In the genomic region with DNA sequence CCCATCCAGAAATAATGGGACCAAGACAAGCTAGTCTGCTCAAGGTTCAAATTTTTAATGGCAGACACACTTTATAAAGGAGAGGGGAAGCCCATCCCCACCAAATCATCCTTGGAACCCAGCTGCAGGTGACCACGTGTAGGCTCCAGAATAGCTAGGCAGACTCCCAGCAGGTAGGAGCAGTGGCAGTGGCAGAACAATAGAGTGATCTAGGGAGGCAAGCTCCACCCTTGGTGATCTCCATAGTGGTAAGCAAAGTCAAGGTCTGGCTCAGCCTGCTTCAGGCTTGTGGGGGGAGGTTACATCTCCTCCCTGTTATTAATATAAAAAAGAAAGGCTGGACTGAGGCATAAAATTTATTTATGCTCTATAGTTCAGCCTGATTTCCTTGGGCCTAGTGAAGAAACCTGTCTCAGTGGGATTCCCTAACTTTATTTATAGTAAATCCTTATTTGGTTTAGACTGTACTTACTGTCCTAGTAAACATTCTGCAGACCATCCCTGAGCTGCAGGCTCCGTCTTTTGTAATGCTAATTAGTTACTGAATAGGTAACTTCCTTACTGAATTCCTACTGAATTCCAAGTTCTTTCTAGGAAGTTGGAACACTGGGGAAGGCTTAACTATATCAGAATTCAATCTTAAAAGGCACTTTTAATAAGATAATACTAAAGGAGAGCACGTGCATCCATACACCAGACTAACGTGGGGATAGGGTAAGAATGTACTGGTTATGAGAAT, we compare ENCODE assay signal across 6 mouse cellular contexts.
DNase-seq lines count a peak whose midpoint lies in the region; TF ChIP-seq lines count a peak whose summit lies in the region.
"Not testable (repeated sequence)": the region's sequence is repeated elsewhere in the genome, so short reads cannot be mapped to it uniquely, and the experiment has no call there.

No protein-coding gene starts in this region.

- peak overlapping the region; percentile 99 for H3K27ac ChIP-seq in ES-Bruce4 (ENCODE audit: insufficient read depth, low read length)
- H3K27ac ChIP-seq in ES-E14 (ENCODE audit: insufficient read depth, low read depth, low read length, poor library complexity, severe bottlenecking): peak overlapping the region; percentile 98

- H3K9me3 ChIP-seq in E14TG2a.4 (ENCODE audit: low read length); ES-Bruce4 (replicated peaks; ENCODE audit: control insufficient read depth, insufficient read depth, low read length, poor library complexity, severe bottlenecking); ES-E14 (ENCODE audit: control insufficient read depth, insufficient read depth, low read depth, low read length): not testable (repeated sequence)

- H3K4me3 ChIP-seq in E14TG2a.4 (replicated peaks; ENCODE audit: low read length): peak overlapping the region; percentile 54
- peak overlapping the region; percentile 38; the same call in 1 of the 2 replicates for H3K4me3 ChIP-seq in ES-Bruce4 (ENCODE audit: low read depth, low read length)
- peak overlapping the region; percentile 30 to 46 for H3K4me3 ChIP-seq in ES-E14 (ENCODE audit: insufficient read depth in 1 of 2, low read depth in 1 of 2, low read length in 2 of 2, poor library complexity in 1 of 2, severe bottlenecking in 1 of 2)

- in situ Hi-C loops in ES-E14 (cut with MboI; ENCODE audit: low sequenced_read_pairs in 2 of 2, unreplicated experiment in 2 of 2): not testable (repeated sequence)

- peaks cover 47% of the 10 kb centered on the region for H3K4me1 ChIP-seq in E14TG2a.4 (replicated peaks; ENCODE audit: low read depth, low read length)
- not testable (repeated sequence) for H3K4me1 ChIP-seq in ES-Bruce4 (ENCODE audit: control insufficient read depth, insufficient read depth, low read length); ES-E14 (ENCODE audit: control insufficient read depth in 2 of 2, insufficient read depth in 2 of 2, low read length in 2 of 2, poor library complexity in 1 of 2)

- peak; percentile 96 for DNase-seq in ES-CJ7 (ENCODE audit: low read depth, low spot score)
- peak; percentile 65 for DNase-seq in ES-E14 (ENCODE audit: low read depth, low spot score)
- peak; percentile 97 for DNase-seq in R1 (ENCODE audit: low read depth, low spot score)
- DNase-seq in ZHBTc4 (ENCODE audit: low read depth, low spot score): peak; percentile 92

- H3K36me3 ChIP-seq in E14TG2a.4 (ENCODE audit: insufficient read depth, low read length) (peaks cover 44% of the 10 kb centered on the region), ES-Bruce4 (ENCODE audit: control insufficient read depth, insufficient read depth, low read length, poor library complexity, severe bottlenecking) (peaks cover 26% of the 10 kb centered on the region), ES-E14 (ENCODE audit: control insufficient read depth, insufficient read depth, low read length, poor library complexity, severe bottlenecking) (peaks cover 17% of the 10 kb centered on the region)

- TF ChIP-seq EP300 in ES-Bruce4 (IDR thresholded peaks at IDR 0.05; ENCODE audit: insufficient read depth, low read depth, low read length): peak; percentile 98

- TF ChIP-seq POLR2A in ES-Bruce4 (IDR thresholded peaks at IDR 0.05; ENCODE audit: insufficient read depth, low read length): not testable (repeated sequence)

- H3K9ac ChIP-seq in ES-Bruce4 (ENCODE audit: low read depth, poor library complexity, severe bottlenecking): peak overlapping the region; percentile 79; the same call in 1 of the 2 replicates
- peak overlapping the region; percentile 68 for H3K9ac ChIP-seq in ES-E14 (ENCODE audit: insufficient read depth, low read depth, low read length, poor library complexity, severe bottlenecking)

- not testable (repeated sequence) for H3K27me3 ChIP-seq in E14TG2a.4 (ENCODE audit: insufficient read depth, low read length); ES-Bruce4 (ENCODE audit: control insufficient read depth, insufficient read depth, low read length, poor library complexity, severe bottlenecking)

- TF ChIP-seq CTCF in E14TG2a.4 (conservative IDR thresholded peaks at IDR 0.05; ENCODE audit: low read length); ES-Bruce4 (IDR thresholded peaks at IDR 0.05; ENCODE audit: low read depth, low read length): not testable (repeated sequence)

TF ChIP-seq in ES-E14, 5 proteins besides CTCF, POLR2A, EP300 and RAD21:
- peak; percentile 16; the same call in 1 of the 2 replicates for TF ChIP-seq CHD2 (IDR thresholded peaks at IDR 0.05; ENCODE audit: low read depth, low read length)

Comparison
In these comparisons a context has a peak if more than half of its experiments do, and no peak if none do; other contexts are left out.
1. Peak in every context shown above with its lines: DNase-seq, H3K4me3 ChIP-seq and H3K27ac ChIP-seq.